Mouse (Mus musculus) heart, adult 11 months (tissue): ENCODE data around the gene Rplp0.

ENCODE experiments used
- DNase-seq: peaks from one replicate; pipeline ENCODE4 v3.0.0; 2022

Gene Rplp0

GRCm38 (mm10) chr5:115528128-115528527 is 31.1 kb upstream of the Rplp0 start:
- DNase-seq, result no peak

DNA sequence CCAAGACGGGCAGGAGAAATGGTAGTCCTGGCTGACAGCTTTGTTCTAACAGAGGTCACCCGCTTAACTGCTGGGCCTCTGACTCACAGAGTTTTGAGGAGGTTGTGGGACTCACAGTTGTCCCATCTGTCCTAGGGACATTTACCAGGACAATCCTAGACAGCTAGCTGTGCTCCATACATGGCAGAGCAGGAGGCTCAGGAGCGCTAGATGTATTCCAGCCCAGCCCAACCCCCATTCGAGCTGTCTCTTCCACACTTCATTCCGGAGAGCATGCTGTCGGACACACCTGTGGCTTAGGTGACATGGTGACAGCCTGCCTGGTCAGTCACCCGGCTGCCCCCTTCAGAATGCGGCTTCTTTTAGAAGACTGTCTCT is 29.9 kb upstream of the Rplp0 start:
- no peak for DNase-seq

DNA sequence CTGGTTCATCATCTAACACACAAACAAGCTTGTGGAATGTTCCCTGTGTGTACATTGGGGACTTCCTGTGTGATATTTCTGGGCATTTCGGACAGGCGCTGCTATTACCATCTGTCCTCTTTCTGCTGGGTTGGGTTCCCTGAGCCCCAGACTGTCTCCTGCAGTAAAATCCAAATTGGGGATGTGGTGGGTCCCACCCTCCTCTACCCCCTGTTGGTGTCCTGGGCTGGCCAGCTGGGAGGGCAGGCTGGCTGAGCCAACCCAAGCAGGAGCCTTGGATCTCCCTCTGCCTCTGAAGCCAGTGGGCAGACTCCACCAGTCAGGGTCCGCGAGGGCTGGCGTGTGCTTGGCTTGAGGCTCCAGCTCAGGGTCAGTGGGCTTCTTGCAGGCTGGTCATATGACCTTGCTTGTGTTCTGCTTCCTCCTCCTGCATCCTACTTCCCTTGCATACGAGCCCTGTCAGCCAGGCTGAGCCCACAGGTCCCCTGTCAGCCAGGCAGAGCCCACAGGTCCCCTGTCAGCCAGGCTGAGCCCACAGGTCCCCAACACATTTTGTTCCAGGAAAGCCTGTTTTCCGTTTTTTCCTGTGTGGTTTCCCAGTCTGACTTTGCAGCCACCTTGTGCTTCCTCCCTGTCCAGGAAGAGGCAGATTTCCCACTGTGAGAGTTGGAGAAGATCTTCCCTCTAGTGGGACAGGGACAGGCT is 29.4 kb upstream of the Rplp0 start:
- DNase-seq, result no peak

DNA sequence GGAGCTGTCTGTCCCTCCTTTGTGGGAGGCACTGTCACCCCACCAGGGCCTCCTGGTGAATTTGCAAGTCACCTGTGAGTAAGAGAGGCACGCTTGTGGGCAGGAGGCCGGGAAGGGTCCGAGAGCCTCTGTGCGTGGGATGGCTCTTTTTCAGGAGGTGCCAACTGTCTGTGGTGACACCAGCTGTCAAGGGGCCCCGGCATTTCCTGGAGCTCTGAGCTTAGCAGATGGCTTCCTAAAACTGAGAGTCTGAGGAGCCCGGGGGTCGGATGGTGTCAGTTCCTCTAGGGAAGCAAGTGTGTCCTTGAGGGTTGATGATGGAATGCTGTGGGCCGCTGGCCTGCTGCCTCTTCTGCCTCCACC is 28.8 kb upstream of the Rplp0 start:
- peak; percentile 97 for DNase-seq

DNA sequence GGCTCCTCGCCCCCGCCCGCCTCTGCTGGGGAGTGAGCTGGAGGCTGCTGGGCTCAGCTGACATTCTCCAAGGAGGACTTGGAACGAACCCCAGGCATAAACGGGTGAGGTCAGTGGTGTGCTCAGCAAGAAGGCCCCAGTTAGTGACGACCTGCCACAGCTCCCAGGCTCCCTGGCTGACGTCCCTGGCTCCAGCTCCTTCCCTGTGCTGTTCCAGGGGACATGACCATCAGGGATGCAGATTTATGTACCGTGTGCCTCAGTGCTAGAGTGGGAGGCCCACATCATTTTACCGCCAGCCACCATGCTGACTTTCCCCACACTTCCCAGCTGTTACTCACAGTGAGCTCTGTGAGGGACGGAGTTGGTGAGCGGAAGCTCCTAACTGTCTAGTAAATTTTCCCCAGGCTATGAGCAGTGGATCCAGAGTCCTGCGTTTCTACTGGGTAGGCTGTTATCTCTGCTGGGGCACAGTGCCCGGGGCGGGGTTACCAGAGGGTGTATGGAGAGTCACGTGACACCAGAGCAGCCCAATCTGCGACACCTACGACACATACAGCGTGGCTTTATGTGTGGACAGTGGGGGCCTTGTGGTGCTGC is 27.5 kb upstream of the Rplp0 start:
- DNase-seq, result peak; percentile 99

GRCm38 (mm10) chr5:115534290-115534731 is 25.0 kb upstream of the Rplp0 start:
- peak; percentile 98 for DNase-seq

DNA sequence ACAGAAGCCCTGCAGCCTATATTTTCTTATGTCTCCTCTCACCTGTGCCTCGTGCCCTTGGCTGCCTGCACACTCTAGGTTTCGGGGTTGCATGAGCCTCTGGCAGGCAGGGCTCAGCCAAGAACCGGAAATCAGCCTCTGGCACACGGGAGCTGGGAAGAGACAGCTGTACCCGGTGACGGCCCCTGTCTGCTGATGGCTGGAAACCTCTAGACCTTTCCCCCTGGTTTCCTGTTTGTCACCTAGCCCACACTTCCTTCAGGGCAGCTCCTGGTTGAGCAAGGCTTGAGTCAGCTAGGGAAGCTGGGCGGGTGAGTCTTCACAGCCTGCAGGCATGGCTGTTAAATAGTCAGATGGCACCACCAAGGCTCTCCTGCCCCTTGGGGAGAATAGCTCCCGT is 24.4 kb upstream of the Rplp0 start:
- peak; percentile 97 for DNase-seq

DNA sequence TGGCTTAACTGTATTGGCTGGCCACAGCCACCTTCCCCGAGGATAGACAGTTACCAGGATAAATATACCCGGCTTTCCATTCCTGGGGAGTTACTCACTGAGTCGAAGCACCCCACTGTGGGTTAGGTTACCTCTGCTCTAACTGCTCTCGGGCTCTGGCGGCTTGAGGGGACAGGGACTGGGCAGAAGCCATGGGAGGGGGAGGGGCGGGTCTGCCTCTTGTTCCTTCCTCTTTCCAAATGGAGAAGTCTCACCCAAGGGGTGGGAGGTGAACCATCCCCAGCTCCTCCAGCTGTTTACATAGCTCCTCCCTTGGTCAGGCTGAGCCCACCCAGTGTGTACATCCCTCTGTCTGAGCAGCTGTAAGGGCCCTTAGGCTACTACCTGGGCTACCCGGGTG is 23.6 kb upstream of the Rplp0 start:
- DNase-seq, result peak; percentile 98

- DNase-seq, result peak; percentile 95
Measured at GRCm38 (mm10) chr5:115538017-115538692, 21.1 kb upstream of the Rplp0 start.

GRCm38 (mm10) chr5:115538693-115539043 is 20.6 kb upstream of the Rplp0 start:
- peak; percentile 99 for DNase-seq

DNA sequence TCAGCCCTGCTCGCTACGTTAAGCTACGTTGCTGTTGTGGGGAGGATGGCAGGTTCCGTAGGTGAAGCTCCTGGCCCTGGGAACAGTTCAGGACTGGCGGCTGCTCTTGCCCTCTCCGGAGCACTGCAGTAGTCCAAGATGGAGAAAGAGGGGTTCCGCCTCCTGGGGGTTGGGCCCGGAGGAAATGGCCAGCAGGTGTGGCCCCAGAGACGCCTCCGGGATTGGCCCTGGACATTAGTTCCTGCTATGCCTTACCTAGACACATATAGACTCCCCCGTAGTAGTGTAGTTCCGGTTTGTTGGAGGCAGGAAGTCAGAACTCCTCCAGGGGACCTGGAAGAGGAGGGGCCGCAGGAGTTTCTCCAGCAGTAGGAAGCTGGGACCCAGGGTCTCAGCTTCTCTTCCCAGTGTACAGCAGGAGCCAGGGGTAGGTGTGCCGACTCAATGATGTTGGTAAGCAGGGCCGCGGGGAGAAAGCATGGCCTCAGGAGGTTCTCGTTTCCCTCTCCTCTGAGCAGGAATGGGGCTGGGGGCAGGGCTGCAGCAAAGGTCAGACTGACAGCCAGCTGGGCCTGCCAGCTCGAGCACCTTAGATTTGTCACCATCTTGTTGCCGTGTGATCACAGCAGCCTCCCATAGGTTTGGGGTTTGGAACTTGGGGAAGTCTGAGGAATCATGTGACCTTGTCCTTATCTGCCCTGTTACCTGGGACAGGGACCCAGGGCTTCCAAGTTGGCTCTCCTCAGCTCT is 16.5 kb upstream of the Rplp0 start:
- peak; percentile 96 for DNase-seq

DNA sequence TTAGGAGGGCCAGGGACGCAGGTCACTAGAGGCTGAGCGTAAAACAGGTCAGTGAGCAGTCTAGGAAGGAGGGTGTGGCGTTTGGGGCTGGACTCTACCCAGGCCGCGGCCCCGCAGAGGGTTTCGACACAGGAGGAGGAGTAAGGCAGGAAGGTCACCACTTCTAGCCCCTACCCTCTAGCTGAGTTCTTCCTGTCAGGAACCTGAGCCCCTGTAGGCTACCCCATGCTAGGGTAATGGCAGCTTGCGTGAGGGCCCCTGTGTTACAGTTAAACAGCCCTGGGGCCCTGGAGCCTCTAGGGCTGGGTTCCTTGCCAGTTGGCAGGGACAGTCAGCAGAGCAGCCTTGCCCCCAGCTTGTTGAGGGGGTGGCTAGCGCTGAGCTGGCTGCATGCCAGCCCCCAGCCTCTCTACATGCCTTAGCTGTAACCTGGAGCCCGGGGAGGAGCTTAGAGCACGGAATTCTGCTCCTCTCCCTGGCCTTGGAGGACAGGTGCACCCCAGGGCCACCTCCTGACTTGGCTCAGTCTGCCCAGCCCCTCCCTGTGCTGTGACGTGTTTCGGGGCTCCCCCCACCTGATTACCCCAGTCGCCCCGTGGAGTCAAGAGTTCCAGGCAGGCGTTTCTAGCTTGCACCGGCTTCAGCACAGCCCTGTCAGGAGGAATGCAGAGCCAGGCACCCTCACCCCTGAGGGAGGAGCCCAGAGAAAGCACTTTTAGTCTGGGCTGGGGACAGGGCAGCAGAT is 15.6 kb upstream of the Rplp0 start:
- peak; percentile 98 for DNase-seq

DNA sequence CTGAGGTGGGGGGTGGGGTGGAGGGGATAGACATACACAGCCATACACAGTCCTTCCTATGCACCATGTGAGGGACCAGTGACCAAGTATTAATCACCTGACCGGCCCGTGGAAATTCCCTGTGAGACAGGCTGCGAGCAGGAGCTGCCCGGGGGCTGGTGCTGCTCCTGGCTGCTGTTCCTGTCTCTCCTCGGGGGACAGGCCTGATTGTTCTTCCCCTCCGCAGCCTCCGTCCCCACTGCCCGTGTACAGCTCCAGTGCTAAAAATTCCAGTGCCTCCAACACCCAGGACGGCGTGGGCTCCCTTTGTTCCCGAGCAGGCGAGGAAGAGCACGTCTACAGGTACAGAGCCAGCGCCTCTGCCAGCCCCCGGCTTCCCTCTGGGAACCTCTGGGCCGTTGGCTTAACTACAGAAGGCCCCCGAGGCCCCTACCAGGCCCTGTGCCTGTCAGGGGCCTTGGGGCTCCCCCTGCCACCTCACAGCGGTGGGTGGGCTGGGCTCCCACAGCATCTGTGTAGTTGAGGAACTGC is 14.5 kb upstream of the Rplp0 start:
- no peak for DNase-seq

DNA sequence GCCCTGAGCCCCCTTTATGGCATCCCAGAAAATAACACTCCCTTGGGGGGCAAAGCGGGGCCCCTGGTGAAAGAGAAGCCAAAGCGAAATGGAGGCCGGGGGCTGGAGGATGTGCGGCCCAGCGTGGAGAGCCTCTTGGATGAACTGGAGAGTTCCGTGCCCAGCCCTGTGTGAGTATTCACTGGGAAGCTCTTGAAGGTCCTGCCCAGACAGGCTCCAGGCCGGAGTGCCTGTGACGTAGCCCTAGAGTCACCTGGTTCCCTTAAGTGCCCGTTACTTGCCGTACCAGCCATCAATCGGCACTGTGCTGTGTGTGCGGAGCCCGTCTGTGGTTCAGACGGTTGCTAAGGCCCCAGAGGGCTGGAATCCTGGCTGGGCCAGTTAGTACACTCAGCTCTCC is 13.6 kb upstream of the Rplp0 start:
- DNase-seq, result no peak

DNA sequence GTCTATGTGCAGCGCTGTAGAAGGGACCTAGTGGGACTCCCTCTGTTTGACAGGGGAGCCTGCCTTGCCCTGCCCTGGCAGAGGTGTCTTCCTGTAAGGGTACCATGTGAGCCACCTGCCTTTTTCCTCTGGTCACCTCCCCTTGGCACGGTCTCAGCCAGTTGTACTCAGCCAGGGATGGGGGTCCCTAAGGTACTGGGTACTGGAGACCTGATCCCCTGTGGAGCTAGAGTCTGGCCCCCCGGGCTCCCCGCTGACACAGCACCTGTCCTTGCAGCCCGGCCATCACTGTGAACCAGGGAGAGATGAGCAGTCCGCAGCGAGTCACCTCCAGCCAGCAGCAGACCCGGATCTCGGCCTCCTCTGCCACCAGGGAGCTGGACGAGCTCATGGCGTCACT is 12.7 kb upstream of the Rplp0 start:
- no peak for DNase-seq

DNA sequence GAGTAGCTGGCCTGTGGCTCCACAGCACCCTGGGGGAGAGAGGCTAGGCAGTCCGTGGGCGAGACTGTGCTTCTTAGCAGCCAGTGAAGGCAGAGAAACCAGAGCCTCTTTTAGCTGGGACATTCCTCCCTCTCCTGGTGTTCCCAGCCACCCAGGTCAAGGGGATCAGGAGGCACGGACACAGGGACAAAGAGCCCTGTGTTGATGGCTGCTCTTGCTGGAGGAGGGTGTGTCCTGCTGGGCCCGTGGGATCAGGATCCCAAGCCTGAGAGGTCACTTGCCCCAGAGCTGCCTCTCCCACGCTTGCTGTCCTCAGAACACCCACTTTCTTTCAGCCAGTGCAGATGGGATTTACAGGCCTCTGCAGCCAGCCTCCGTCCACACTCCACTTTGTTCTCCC is 12.3 kb upstream of the Rplp0 start:
- DNase-seq, result no peak

DNA sequence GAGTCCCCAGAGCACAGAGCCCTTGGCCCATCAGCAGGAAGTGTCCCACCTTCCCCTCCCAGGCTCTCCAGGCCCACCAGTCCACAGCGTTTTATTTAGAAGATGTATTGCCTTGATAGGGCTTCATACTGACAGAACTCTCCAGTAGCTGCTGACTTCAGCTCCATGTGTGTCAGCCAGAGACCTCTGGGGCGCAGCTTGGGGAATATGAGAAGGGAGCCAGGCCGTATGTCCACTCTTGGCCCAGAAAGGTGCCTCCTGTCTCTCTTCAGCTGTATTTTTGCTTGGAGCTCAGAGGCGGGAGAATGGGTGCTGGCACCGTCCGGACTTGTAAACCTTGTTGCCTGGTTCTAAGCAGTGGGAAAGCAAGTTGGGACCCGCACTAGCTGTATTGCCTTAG is 11.8 kb upstream of the Rplp0 start:
- DNase-seq, result no peak

- no peak for DNase-seq
Measured at GRCm38 (mm10) chr5:115548501-115549285, 10.6 kb upstream of the Rplp0 start.

DNA sequence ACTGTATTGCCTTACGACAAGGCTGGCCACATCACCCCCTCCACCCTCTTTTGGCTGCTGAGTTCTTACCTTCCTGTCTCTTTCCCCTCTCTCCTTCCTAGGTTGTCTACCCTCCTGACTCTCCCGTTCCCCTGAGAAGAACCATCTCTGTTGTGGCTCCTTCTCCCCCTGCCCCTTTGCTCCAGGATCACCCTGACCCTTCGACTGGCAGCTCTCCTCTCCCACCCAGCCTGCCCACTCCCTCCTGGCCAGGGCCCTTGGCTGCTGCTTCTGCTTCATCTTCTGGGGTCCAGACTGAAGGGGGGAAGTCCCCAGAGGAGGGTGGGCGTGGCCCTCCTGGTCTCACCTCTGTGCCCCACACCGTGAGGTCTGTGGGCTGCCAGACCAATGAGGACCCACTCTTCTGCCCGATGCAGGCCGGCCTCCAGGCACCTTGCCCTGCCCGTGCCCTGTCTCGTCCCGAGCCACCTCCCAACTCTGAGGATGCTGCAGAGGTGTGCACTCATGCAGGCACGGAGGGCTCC is 8.7 kb upstream of the Rplp0 start:
- peak; percentile 91 for DNase-seq

DNA sequence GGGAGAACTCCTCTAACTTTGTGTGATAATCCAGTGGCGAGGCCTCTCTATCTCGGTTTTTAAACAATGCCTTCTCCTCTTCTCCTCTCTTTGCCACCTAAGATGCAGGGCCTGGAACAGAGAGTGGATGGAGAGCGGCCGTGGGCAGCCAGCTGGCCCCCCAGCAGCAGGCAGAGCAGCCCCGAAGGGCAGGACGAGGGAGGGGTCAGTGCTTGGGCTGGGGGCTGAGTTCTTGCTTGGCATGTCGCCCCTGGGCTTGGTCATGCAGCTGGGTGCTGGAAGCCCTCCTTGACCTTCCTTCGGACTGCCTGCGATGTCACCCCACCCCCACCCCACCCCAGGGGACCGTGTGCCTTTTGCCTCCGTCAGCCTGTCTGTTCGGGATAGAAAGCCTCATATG is 7.9 kb upstream of the Rplp0 start:
- DNase-seq, result peak; percentile 87

- DNase-seq, result peak; percentile 92
Measured at GRCm38 (mm10) chr5:115551799-115552198, 7.5 kb upstream of the Rplp0 start.
